Mouse (Mus musculus): ENCODE measurements around the gene Vmn1r167. TPM values are rescaled to one million over a fixed set of nuclear protein-coding genes. Genes with fewer than 3 reads are reported as not detected.
"Not testable (repeated sequence)": the region's sequence is repeated elsewhere in the genome, so short reads cannot be mapped to it uniquely, and the experiment has no call there.

Vmn1r167 gene
- not detected in 2 replicates for polyA plus RNA-seq (2015; fragmentation: Nextera tagmentation; extraction: Ambion mirVana)

- WGBS = 75% methylated on average over 2 of the region's 2 CpGs
- not testable (repeated sequence) for H3K27ac ChIP-seq; H3K4me2 ChIP-seq; H3K27me3 ChIP-seq; H3K36me3 ChIP-seq; H3K9me3 ChIP-seq; H3K4me1 ChIP-seq; H3K9ac ChIP-seq; ATAC-seq (ENCODE audit: borderline replicate concordance, extremely low read depth, low FRiP score, low TSS enrichment); H3K4me3 ChIP-seq
Observed at GRCm38 (mm10) chr7:23507106-23507505, at the start of gene Vmn1r167. Vmn1r167 (minus strand) TSS chr7:23507206.

- H3K4me2 ChIP-seq; H3K27me3 ChIP-seq; ATAC-seq (ENCODE audit: borderline replicate concordance, extremely low read depth, low FRiP score, low TSS enrichment); H3K4me3 ChIP-seq; H3K36me3 ChIP-seq; H3K27ac ChIP-seq; H3K9ac ChIP-seq; H3K9me3 ChIP-seq; H3K4me1 ChIP-seq: not testable (repeated sequence)
- WGBS = no CpG with 5 or more reads among the region's 1 CpGs
Observed at GRCm38 (mm10) chr7:23539432-23539831, 32.4 kb upstream of the Vmn1r167 start, which contains the start of gene Vmn1r168. Vmn1r168 (plus strand) TSS chr7:23539732.

GRCm38 (mm10) chr7:23472886-23473285, 34.1 kb downstream of the Vmn1r167 start:
- not testable (repeated sequence) for H3K4me1 ChIP-seq; H3K27me3 ChIP-seq; H3K9me3 ChIP-seq; H3K4me2 ChIP-seq; H3K27ac ChIP-seq; H3K4me3 ChIP-seq; ATAC-seq (ENCODE audit: borderline replicate concordance, extremely low read depth, low FRiP score, low TSS enrichment); H3K36me3 ChIP-seq; H3K9ac ChIP-seq
- WGBS = 58% methylated on average over 2 of the region's 2 CpGs

DNA sequence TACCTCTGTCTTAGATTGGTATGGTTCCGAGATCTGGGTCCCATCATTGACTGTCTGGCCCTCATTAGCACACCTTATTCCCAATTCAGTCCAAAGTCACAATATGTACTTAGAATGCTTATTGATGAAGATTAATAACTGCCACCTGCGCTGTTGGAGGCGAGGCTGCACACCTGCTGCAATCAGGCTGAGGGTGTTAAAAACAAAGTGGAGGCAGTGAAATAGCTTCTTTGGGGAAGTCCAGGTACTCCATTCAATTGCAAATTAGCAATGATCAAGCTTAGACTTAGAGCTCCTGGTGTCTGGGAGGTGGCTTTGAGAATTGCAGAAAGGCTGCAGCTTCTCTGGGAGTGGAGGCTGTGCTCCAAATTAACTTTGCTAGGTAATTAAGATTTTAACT, 36.2 kb downstream of the Vmn1r167 start:
- H3K4me2 ChIP-seq; H3K9me3 ChIP-seq; H3K27me3 ChIP-seq; H3K4me1 ChIP-seq; ATAC-seq (ENCODE audit: borderline replicate concordance, extremely low read depth, low FRiP score, low TSS enrichment); H3K4me3 ChIP-seq; H3K27ac ChIP-seq; H3K36me3 ChIP-seq; H3K9ac ChIP-seq: not testable (repeated sequence)
- WGBS = 59% methylated on average over 3 of the region's 3 CpGs

- H3K4me3 ChIP-seq; H3K9me3 ChIP-seq; H3K27me3 ChIP-seq; H3K9ac ChIP-seq; H3K4me2 ChIP-seq; H3K36me3 ChIP-seq; ATAC-seq (ENCODE audit: borderline replicate concordance, extremely low read depth, low FRiP score, low TSS enrichment); H3K4me1 ChIP-seq; H3K27ac ChIP-seq: not testable (repeated sequence)
- 65% methylated on average over 3 of the region's 3 CpGs for WGBS
Observed at GRCm38 (mm10) chr7:23470201-23470600, 36.8 kb downstream of the Vmn1r167 start.

Other genes with a start within 250 kb of the Vmn1r167 start
- gene Gm6902, start 228.3 kb downstream of the Vmn1r167 start, polyA plus RNA-seq (2015; fragmentation: Nextera tagmentation; extraction: Ambion mirVana) = not detected in 2 replicates
- gene Nlrp4e, start 206.0 kb downstream of the Vmn1r167 start, polyA plus RNA-seq (2015; fragmentation: Nextera tagmentation; extraction: Ambion mirVana) = not detected in 2 replicates
- 0.04 TPM in 1 of 2 replicates, not detected in the other for gene Nlrp5, start 121.3 kb downstream of the Vmn1r167 start, polyA plus RNA-seq (2015; fragmentation: Nextera tagmentation; extraction: Ambion mirVana)
- gene Vmn1r168, start 32.5 kb upstream of the Vmn1r167 start, polyA plus RNA-seq (2015; fragmentation: Nextera tagmentation; extraction: Ambion mirVana) = not detected in 2 replicates
- gene Vmn1r169, start 68.3 kb upstream of the Vmn1r167 start, polyA plus RNA-seq (2015; fragmentation: Nextera tagmentation; extraction: Ambion mirVana) = not detected in 2 replicates
- gene Vmn1r170, start 99.0 kb upstream of the Vmn1r167 start, polyA plus RNA-seq (2015; fragmentation: Nextera tagmentation; extraction: Ambion mirVana) = not detected in 2 replicates
- gene Vmn1r171, start 123.5 kb upstream of the Vmn1r167 start, polyA plus RNA-seq (2015; fragmentation: Nextera tagmentation; extraction: Ambion mirVana) = not detected in 2 replicates
- gene Vmn1r172, start 151.1 kb upstream of the Vmn1r167 start, polyA plus RNA-seq (2015; fragmentation: Nextera tagmentation; extraction: Ambion mirVana) = not detected in 2 replicates
- gene Vmn1r173, start 193.5 kb upstream of the Vmn1r167 start, polyA plus RNA-seq (2015; fragmentation: Nextera tagmentation; extraction: Ambion mirVana) = not detected in 2 replicates
- not detected in 2 replicates for gene Vmn1r174, start 245.1 kb upstream of the Vmn1r167 start, polyA plus RNA-seq (2015; fragmentation: Nextera tagmentation; extraction: Ambion mirVana)